Mouse (Mus musculus) embryonic facial prominence, embryonic 14.5 days (tissue): ENCODE data around the gene Nkx1-1. TPM values are rescaled to one million over a fixed set of nuclear protein-coding genes. Genes with fewer than 3 reads are reported as not detected.

ENCODE experiments used
- ATAC-seq: fragments of 200-750 bp; cut with Nextera tagmentation; 2 replicates; pipeline ENCODE4 v1.8.0; 2017; ENCODE audit warnings: low read depth, moderate number of reproducible peaks, moderate TSS enrichment
- DNase-seq: peaks from one replicate; pipeline ENCODE4 v3.0.0-alpha.2; 2015; ENCODE audit warnings: low spot score
- H3K27ac ChIP-seq: fragments of 300-500 bp; sonication (generic); replicated peaks from 2 replicates; pipeline ENCODE4 v1.5.1; 2014; ENCODE audit warnings: low read depth, mild to moderate bottlenecking, low read length, moderate library complexity
- H3K27me3 ChIP-seq: fragments of 300-500 bp; sonication (generic); replicated peaks from 2 replicates; pipeline ENCODE4 v1.6.1; 2014; ENCODE audit warnings: low read length; ENCODE audit not compliant: control insufficient read depth, insufficient read depth
- H3K36me3 ChIP-seq: fragments of 300-500 bp; sonication (generic); 2 replicates; pipeline ENCODE4 v1.6.1; 2014; ENCODE audit warnings: low read length, mixed read lengths; ENCODE audit not compliant: control insufficient read depth, insufficient read depth
- H3K4me1 ChIP-seq: fragments of 300-500 bp; sonication (generic); 2 replicates; pipeline ENCODE4 v1.6.1; 2014; ENCODE audit warnings: antibody characterized with exemption, low read length; ENCODE audit not compliant: control insufficient read depth, insufficient read depth
- H3K4me2 ChIP-seq: fragments of 300-500 bp; sonication (generic); 2 replicates; pipeline ENCODE4 v1.6.1; 2014; ENCODE audit warnings: low read depth, mild to moderate bottlenecking, low read length, moderate library complexity, mixed read lengths
- H3K4me3 ChIP-seq: fragments of 300-500 bp; sonication (generic); 2 replicates; pipeline ENCODE4 v1.5.1; 2014; ENCODE audit warnings: low read depth, mild to moderate bottlenecking, low read length
- H3K9ac ChIP-seq: fragments of 300-500 bp; sonication (generic); 2 replicates; pipeline ENCODE4 v1.6.1; 2014; ENCODE audit warnings: low read depth, mild to moderate bottlenecking, low read length, moderate library complexity, mixed read lengths
- H3K9me3 ChIP-seq: fragments of 300-500 bp; sonication (generic); 2 replicates; pipeline ENCODE4 v1.6.1; 2016; ENCODE audit warnings: low read length; ENCODE audit not compliant: control insufficient read depth
- WGBS: fragments of 180-500 bp; shearing (Covaris S2); extraction: QIAGEN DNeasy Blood & Tissue Kit; methylation state at CpG from one replicate; pipeline ENCODE4 v1.1.7; 2014; 5-methylcytosine and 5-hydroxymethylcytosine counted together
- polyA plus RNA-seq: library from polyadenylated mRNA; unstranded; fragments of >200 nt; fragmentation: Nextera tagmentation; extraction: Ambion mirVana; gene quantifications from 2 replicates; pipeline ENCODE4 v1.2.1, GENCODE M21; 2014

Nkx1-1 gene
- not detected in 2 replicates for polyA plus RNA-seq

DNA sequence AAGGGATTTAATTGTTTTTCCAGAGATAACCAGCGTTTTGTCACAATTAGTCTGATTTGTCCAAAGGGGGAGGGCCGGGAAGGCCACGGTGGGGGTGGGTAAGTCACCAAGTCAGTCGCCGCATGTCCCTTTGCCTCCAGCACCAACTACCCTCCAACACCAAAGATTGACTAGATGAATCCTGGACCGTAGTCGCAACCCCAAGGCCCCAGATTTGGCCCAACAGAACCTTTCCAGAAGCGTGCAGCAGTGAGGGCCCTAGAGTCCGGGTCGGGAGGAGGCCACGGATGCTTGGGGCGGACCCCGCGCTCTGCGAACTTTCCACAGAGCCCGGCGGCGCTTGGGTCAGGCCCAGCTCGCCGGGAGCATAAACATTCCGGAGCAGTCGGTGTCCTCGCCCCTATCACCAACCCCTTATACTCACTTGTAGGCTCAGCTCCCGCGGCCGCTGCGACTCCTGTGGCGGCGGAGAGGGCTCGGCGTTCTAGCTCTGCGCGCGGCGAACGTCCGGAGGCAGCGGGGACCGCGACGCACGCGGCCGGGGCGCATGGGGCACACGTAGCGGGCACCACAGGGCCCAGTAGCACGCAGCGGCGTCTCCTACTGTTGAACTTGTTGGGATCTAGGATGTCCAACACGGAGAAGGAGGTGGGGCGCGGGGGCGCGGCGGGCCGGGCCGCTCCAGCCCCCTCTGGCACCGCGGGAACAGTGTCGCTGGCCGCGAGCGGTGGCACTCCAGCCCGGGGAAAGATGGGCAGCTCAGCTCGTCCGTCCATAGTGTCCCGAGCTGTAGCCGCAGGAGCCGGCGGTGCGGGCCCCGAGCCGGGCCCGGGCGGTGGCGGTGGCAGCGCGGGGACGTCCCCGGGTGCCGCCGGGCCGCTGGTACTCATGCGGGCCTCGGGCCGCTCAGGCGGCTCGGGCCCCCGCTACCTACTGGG, at the start of gene Nkx1-1:
TSS of gene Nkx1-1 (minus strand) at position 776 of the 938 bp plus-strand sequence.
- 0 out of 2 replicates have a peak, but pooled peaks cover 6% of the 10 kb centered on the region for H3K4me1 ChIP-seq
- ATAC-seq, result no peak
- WGBS, result under 1% methylated on average over 31 of the region's 90 CpGs
- H3K27ac ChIP-seq, result no peak within 1 kb of the TSS
- peak within 1 kb of the TSS; percentile 46 for H3K4me2 ChIP-seq
- H3K27me3 ChIP-seq, result peaks cover 97% of the 10 kb centered on the region
- peak within 1 kb of the TSS; percentile 34 for H3K4me3 ChIP-seq
- DNase-seq, result no peak
- no peaks in the 10 kb centered on the region for H3K9me3 ChIP-seq
- H3K36me3 ChIP-seq, result no peaks in the 10 kb centered on the region
- H3K9ac ChIP-seq, result no peak within 1 kb of the TSS

DNA sequence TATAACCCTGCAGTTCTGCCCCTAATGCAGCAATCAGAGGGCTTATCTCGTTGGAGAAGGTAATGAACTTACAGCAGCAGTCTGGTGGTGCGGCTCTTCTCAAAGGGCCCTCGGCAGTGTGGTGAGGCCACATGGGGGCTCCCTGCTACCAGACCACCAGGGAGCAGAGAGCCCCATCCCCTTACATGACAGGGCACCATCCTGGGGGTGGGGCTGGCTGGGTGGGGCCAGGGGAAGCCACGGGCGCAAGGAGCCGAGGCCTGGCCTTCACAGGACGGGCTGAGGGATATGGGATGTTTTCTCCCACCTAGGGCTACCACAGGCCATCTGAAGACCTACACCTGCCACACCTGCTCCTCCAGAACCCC, 47.5 kb upstream of the Nkx1-1 start:
- H3K27ac ChIP-seq, result no peak overlapping the region
- no peak overlapping the region for H3K4me3 ChIP-seq
- H3K27me3 ChIP-seq, result no peaks in the 10 kb centered on the region
- H3K4me2 ChIP-seq, result no peak overlapping the region
- no peaks in the 10 kb centered on the region for H3K4me1 ChIP-seq
- no peaks in the 10 kb centered on the region for H3K36me3 ChIP-seq
- no peaks in the 10 kb centered on the region for H3K9me3 ChIP-seq
- no peak overlapping the region for H3K9ac ChIP-seq
- 39% methylated on average over 7 of the region's 7 CpGs for WGBS
- ATAC-seq (peak; percentile 30; the same call in 1 of the 2 replicates), DNase-seq (no peak)

DNA sequence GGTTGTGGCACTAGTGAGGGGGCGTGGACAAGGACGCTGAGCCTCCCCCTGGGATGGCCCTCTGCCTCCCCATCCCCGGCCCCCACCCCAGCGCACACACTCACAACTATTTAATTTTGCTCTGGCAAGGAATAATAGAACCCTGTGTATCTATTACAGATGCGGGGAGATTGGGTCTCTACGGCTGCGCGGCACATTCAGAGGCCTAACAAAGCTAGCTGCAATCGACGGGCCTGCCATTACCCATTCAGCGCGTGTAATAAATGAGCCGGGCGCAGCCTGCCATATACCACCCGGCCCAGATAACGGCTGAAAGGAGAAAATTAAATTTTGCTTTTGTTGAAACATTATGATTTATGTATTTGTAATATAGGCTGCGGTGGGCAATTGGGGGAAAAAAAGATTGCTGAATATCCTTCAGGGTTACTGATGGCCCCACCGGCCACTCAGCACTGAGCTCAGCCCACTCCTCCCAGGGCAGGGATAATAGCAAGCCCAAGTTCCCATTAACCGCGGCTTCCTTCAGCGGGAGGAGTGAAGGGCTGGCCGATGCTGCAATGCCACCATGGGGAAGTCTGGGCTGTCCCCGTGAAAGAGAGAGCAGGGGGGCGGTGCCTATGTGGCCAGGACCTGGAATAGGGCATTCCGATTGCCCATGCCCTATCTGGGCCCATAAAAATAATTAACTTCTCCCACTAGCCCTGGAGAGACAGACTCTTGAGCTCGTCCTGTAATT, 47.0 kb upstream of the Nkx1-1 start:
- ATAC-seq (no peak), DNase-seq (no peak)
- no peak overlapping the region for H3K27ac ChIP-seq
- H3K4me1 ChIP-seq, result no peaks in the 10 kb centered on the region
- H3K9me3 ChIP-seq, result no peaks in the 10 kb centered on the region
- WGBS, result 63% methylated on average over 26 of the region's 26 CpGs
- no peak overlapping the region for H3K4me2 ChIP-seq
- H3K9ac ChIP-seq, result no peak overlapping the region
- no peaks in the 10 kb centered on the region for H3K36me3 ChIP-seq
- H3K27me3 ChIP-seq, result no peaks in the 10 kb centered on the region
- H3K4me3 ChIP-seq, result no peak overlapping the region

DNA sequence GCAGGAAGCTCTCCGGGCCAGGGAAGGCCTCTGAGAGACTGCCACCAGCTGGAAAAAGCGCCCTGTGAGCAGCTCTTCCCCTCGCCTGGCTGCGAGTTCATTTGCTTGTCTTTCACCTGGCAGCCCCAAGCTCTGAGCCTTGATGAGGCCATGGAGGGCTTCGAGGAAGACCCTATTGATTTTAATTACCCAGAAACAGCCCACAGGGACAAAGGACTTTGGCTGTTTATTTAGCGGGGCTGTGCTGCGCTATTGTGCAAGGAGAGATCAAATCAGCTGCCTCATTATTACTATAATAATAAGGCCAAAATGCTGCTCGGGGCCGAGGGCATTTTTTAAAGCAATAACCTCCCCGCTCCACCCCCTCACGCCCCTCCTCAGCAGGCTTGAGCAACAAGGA, 31.7 kb upstream of the Nkx1-1 start:
- Histone ChIP-seq H3K9ac (no peak overlapping the region), H3K27ac (no peak overlapping the region), H3K4me2 (no peak overlapping the region), H3K36me3 (no peaks in the 10 kb centered on the region), H3K4me1 (no peaks in the 10 kb centered on the region), H3K27me3 (no peaks in the 10 kb centered on the region; the same call in 1 of the 2 replicates), H3K4me3 (no peak overlapping the region), H3K9me3 (no peaks in the 10 kb centered on the region)
- 53% methylated on average over 11 of the region's 11 CpGs for WGBS
- peak; percentile 11 for DNase-seq
- no peak for ATAC-seq

DNA sequence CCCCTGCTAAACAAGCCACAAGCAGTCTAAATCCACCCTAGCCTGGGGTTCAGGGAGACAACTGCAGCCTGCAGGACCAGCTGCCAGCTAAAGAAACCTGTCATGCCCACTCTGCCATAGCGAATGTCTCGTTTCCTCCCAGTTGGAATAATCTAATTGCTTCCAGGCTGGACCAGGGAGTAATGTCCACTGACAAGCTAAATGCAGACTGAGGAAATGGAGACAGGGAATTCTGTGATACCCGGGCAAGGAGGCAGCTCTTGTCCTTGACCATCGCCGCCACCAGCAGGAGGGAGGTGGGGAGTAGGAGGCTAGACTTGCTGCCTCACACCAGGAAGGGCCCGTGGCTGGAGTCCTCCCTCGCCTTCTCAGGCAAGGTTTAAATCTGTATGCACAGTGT, 30.6 kb upstream of the Nkx1-1 start:
- no peaks in the 10 kb centered on the region; the same call in 1 of the 2 replicates for H3K27me3 ChIP-seq
- no peak overlapping the region for H3K9ac ChIP-seq
- H3K4me2 ChIP-seq, result no peak overlapping the region
- H3K9me3 ChIP-seq, result no peaks in the 10 kb centered on the region
- H3K4me1 ChIP-seq, result no peaks in the 10 kb centered on the region
- no peak overlapping the region for H3K27ac ChIP-seq
- H3K36me3 ChIP-seq, result no peaks in the 10 kb centered on the region
- 40% methylated on average over 7 of the region's 7 CpGs for WGBS
- H3K4me3 ChIP-seq, result no peak overlapping the region
- ATAC-seq (no peak), DNase-seq (no peak)

DNA sequence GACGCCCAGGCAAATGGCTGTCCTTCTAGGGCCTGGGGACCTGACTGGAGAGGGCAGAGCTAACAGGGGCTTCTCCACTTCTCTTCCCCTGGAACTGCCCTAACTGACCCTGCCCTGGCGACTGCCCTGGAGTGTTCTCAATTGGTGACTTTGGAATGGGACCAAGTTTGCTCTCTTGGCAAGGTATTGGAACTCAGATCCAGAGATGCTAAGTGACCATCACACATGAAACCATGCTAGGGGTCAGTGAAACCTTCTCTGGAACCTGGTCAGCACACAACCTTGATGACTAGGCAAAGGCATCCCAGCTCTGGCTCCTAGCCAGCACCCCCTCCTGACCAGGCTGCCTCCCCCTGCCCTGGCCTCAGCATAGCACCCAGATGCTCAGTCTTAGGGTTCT, 25.3 kb upstream of the Nkx1-1 start:
- Histone ChIP-seq H3K4me2 (no peak overlapping the region), H3K36me3 (no peaks in the 10 kb centered on the region), H3K9ac (no peak overlapping the region), H3K4me1 (no peaks in the 10 kb centered on the region), H3K4me3 (no peak overlapping the region), H3K27ac (no peak overlapping the region), H3K9me3 (no peaks in the 10 kb centered on the region), H3K27me3 (no peaks in the 10 kb centered on the region)
- ATAC-seq, result no peak
- WGBS, result 62% methylated on average over 2 of the region's 2 CpGs
- no peak for DNase-seq

DNA sequence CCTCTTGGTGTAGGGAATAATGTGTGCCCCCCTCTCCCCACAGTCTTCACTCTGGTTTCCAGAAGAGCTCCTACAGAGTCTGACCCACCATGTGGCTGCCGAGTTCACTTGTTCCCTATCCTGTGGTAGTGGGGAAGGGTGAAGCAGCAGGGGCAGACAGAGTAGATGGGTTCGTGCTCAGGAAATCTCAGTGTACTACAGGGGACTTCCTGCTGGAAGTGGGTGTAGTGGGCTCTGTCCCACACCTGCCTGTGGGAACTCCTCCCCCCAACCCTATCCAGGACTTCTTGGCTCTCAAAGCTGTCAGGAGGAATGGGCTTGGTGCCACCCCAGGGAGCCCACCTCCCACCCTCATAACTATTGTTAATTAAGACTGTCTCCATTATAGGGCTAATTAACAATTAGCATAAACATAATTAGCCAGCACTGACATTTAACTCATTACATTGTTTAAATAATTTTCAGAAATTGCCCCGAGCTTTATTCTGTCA, 24.4 kb upstream of the Nkx1-1 start:
- no peaks in the 10 kb centered on the region for H3K36me3 ChIP-seq
- no peak for DNase-seq
- no peaks in the 10 kb centered on the region for H3K9me3 ChIP-seq
- H3K9ac ChIP-seq, result no peak overlapping the region
- no peak overlapping the region for H3K4me3 ChIP-seq
- H3K27ac ChIP-seq, result no peak overlapping the region
- no peaks in the 10 kb centered on the region for H3K4me1 ChIP-seq
- 48% methylated on average over 3 of the region's 3 CpGs for WGBS
- ATAC-seq, result no peak
- H3K4me2 ChIP-seq, result no peak overlapping the region
- H3K27me3 ChIP-seq, result no peaks in the 10 kb centered on the region

DNA sequence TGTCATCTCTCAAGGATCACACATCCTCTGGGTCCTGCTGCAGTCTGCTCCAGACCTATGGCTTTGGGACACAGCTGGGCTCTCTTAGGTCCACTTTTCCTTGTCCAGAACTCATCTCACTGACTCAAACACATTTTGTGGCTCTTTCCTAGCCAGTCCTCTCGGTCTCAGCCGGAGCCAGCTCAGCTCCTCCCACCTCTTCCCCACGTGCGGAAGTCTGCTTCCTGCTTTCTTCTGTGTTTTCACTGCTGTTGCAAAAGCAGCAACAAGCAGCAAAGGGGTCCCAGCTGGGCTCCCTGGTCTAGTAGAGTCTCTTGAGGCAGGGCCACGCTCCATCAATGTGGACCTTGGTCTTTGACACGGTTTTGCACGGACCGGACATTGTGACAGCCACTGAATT, 22.0 kb upstream of the Nkx1-1 start:
- no peak overlapping the region for H3K4me3 ChIP-seq
- no peaks in the 10 kb centered on the region for H3K9me3 ChIP-seq
- DNase-seq (no peak), ATAC-seq (no peak)
- 37% methylated on average over 8 of the region's 8 CpGs for WGBS
- no peak overlapping the region for H3K4me2 ChIP-seq
- no peaks in the 10 kb centered on the region for H3K4me1 ChIP-seq
- H3K9ac ChIP-seq, result no peak overlapping the region
- no peaks in the 10 kb centered on the region for H3K36me3 ChIP-seq
- no peak overlapping the region for H3K27ac ChIP-seq
- H3K27me3 ChIP-seq, result no peaks in the 10 kb centered on the region
